Mouse (Mus musculus) forebrain, embryonic 15.5 days (tissue): ENCODE measurements around the gene Wfdc10. TPM values are rescaled to one million over a fixed set of nuclear protein-coding genes. Genes with fewer than 3 reads are reported as not detected.
A peak's percentile ranks its signal among the peaks of the same experiment; 100 is the strongest.

Experiments used
- ATAC-seq: fragments of 200-750 bp; cut with Nextera tagmentation; replicated peaks from 2 replicates; pipeline ENCODE4 v1.8.0; 2017; ENCODE audit warnings: mild to moderate bottlenecking, moderate TSS enrichment, moderate library complexity
- H3K27ac ChIP-seq: fragments of 300-500 bp; sonication (generic); replicated peaks from 2 replicates; pipeline ENCODE4 v1.5.1; 2015; ENCODE audit warnings: mild to moderate bottlenecking, inconsistent platforms
- H3K27me3 ChIP-seq: fragments of 300-500 bp; sonication (generic); 2 replicates; pipeline ENCODE4 v1.6.1; 2015; ENCODE audit warnings: inconsistent platforms
- H3K36me3 ChIP-seq: fragments of 300-500 bp; sonication (generic); 2 replicates; pipeline ENCODE4 v1.6.1; 2015; ENCODE audit warnings: mild to moderate bottlenecking, inconsistent platforms
- H3K4me1 ChIP-seq: fragments of 300-500 bp; sonication (generic); 2 replicates; pipeline ENCODE4 v1.6.1; 2015; ENCODE audit warnings: inconsistent platforms
- H3K4me2 ChIP-seq: fragments of 300-500 bp; sonication (generic); replicated peaks from 2 replicates; pipeline ENCODE4 v1.6.1; 2015; ENCODE audit warnings: mild to moderate bottlenecking, inconsistent platforms
- H3K4me3 ChIP-seq: fragments of 300-500 bp; sonication (generic); 2 replicates; pipeline ENCODE4 v1.5.1; 2015; ENCODE audit warnings: mild to moderate bottlenecking, inconsistent platforms
- H3K9ac ChIP-seq: fragments of 300-500 bp; sonication (generic); replicated peaks from 2 replicates; pipeline ENCODE4 v1.6.1; 2015; ENCODE audit warnings: mild to moderate bottlenecking, inconsistent platforms
- H3K9me3 ChIP-seq: fragments of 300-500 bp; sonication (generic); 2 replicates; pipeline ENCODE4 v1.6.1; 2016; ENCODE audit warnings: inconsistent platforms
- WGBS: fragments of 180-500 bp; shearing (Covaris S2); methylation state at CpG from one replicate; pipeline ENCODE4 v1.1.7; 2015; ENCODE audit warnings: mixed read lengths; 5-methylcytosine and 5-hydroxymethylcytosine counted together
- polyA plus RNA-seq: library from polyadenylated mRNA; unstranded; fragments of >200 nt; fragmentation: Nextera tagmentation; extraction: Ambion mirVana; gene quantifications from 2 replicates; pipeline ENCODE4 v1.2.1, GENCODE M21; 2015

Gene Wfdc10
- polyA plus RNA-seq, 1 experiment from 2014 or later: not detected

DNA sequence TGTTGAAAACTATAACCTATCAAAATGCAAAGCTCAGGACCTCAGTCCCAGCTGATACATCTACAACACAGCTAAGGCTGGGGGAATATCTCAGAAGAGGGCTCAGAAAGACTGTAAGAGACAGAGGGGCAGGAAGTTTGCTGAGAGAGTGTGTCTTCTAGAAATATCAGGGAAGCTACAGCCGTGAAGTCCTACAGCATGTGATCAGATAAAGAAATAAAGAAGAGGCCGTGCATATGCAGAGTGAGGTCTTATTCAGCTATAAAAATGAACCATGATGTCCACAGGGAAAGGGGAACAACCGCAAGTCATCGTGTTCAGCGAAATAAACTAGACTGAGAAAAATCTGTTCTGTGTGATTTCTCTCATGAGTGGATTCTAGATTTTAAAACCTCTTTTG lies 14.4 kb downstream of the Wfdc10 start:
- Histone ChIP-seq H3K9ac (no peak overlapping the region), H3K4me3 (no peak overlapping the region), H3K9me3 (no peaks in the 10 kb centered on the region), H3K27ac (no peak overlapping the region), H3K4me2 (no peak overlapping the region), H3K4me1 (no peaks in the 10 kb centered on the region), H3K36me3 (no peaks in the 10 kb centered on the region), H3K27me3 (no peaks in the 10 kb centered on the region)
- ATAC-seq: no peak
- 81% methylated on average over 5 of the region's 5 CpGs for WGBS

DNA sequence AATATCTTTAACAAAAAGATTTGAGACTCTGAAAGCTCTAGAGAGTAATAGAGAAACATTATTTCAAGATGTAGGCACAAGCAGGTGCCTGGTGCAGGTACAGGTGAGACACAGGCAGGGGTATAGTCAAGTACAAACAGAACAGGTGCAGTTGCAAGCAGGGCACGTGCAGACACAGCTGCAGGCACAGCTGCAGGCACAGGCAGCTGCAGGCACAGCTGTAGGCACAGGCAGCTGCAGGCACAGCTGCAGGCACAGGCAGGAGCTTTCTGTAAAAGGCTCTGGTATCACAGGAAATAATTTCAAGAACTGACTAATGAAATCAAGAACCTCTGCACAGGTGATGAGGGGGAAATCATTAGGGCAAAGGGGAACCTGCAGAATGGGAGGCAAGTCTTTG lies 15.1 kb downstream of the Wfdc10 start:
- Histone ChIP-seq H3K9me3 (no peaks in the 10 kb centered on the region), H3K4me3 (no peak overlapping the region), H3K9ac (no peak overlapping the region), H3K36me3 (no peaks in the 10 kb centered on the region), H3K4me1 (no peaks in the 10 kb centered on the region), H3K27ac (no peak overlapping the region), H3K27me3 (no peaks in the 10 kb centered on the region), H3K4me2 (no peak overlapping the region)
- WGBS: 22% methylated on average over 1 of the region's 1 CpGs
- ATAC-seq: no peak

DNA sequence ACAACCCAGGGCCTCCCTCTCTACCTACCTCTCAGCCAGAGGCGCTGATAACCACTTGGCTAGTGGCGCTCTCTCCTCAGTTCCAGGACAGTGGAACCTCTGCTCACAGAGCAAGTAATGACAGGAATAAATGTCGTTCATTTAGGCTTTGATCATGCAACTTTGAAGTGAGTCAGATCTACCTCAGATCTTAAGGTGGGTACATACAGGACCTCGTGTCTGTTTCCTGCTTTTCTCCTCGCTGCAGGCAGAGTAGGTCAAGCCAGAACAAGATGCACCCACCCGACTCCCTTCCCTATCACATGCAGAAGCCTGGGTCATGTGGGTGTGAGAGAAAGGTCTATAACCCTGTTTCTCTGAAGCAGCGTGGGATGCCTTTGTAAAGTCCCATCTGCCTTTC lies 18.1 kb downstream of the Wfdc10 start, which contains the start of gene Wfdc11:
Gene Wfdc11 (minus strand): TSS at position 101 of the 400 bp plus-strand sequence.
- ATAC-seq: no peak
- Histone ChIP-seq H3K36me3 (no peaks in the 10 kb centered on the region), H3K9ac (no peak within 1 kb of the TSS), H3K4me3 (no peak within 1 kb of the TSS), H3K9me3 (no peaks in the 10 kb centered on the region), H3K4me1 (peaks cover 4% of the 10 kb centered on the region; the same call in 1 of the 2 replicates), H3K27me3 (no peaks in the 10 kb centered on the region), H3K4me2 (no peak within 1 kb of the TSS), H3K27ac (no peak within 1 kb of the TSS)
- 81% methylated on average over 7 of the region's 7 CpGs for WGBS

DNA sequence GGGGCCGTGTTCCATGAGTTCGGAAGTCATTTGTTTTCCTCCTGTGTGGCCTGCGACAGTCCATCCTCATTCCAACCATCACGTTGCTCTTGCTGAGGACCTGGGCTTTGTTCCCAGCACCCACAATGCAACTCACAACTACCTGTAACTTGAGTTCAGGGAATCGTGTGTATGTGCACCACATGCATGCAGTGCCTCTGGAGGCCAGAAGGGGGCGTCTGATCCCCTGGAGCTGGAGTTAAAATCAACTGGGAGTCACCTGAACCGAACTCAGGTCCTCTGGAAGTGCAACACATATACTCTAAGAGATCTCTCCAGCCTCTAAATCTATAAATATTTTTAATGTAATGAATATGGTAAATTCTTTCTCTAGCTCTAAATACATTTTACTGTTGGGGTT lies 20.3 kb downstream of the Wfdc10 start:
- no peak overlapping the region for H3K4me3 ChIP-seq
- WGBS: 80% methylated on average over 7 of the region's 7 CpGs

DNA sequence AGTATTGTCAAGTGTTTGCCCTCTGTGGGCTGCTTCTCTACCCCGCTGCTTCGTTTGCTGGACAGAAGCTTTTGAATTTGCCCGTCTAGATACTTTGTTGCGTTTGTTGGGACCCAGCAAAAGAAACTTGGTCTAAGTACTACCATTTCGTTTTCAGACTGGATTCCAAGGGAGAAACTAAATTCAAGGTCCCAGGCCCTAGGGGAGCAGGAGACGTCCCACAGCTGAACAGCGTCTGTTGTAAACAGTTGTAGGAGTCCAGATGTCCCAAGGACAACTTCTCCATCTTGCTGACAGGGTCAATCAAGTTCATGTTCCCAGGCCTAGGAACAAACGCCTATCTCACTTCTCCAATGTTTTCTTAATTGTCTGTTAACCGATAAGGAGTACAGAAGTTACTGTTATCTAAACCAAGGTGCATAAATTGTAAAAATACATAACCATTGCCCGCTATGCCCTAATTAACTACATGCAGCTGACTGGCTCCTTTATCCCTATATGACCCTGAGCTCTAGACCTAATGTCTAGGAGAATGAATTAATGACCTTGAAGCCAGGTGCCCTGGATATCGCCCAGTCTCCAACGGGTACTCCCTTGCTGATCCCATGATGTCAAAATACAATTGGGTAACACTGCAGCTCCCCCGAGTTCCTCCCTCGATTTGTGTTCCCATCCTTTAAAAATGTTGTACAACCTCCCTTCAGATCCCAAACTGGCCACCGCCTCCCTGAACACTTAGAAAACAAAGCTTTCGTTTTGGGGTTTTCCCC lies 21.3 kb downstream of the Wfdc10 start:
- no peak overlapping the region for H3K4me2 ChIP-seq
- H3K36me3 ChIP-seq: no peaks in the 10 kb centered on the region
- no peak overlapping the region for H3K27ac ChIP-seq
- H3K4me1 ChIP-seq: peaks cover 7% of the 10 kb centered on the region; the same call in 1 of the 2 replicates
- no peak overlapping the region for H3K9ac ChIP-seq
- WGBS: 87% methylated on average over 16 of the region's 16 CpGs
- H3K4me3 ChIP-seq: no peak overlapping the region
- H3K27me3 ChIP-seq: no peaks in the 10 kb centered on the region
- no peaks in the 10 kb centered on the region for H3K9me3 ChIP-seq
- no peak for ATAC-seq

More for the DNA sequence above, 20.3 kb downstream of the Wfdc10 start:
- Histone ChIP-seq H3K4me2 (no peak overlapping the region), H3K9ac (no peak overlapping the region), H3K27me3 (no peaks in the 10 kb centered on the region), H3K27ac (no peak overlapping the region), H3K9me3 (no peaks in the 10 kb centered on the region), H3K4me1 (peaks cover 7% of the 10 kb centered on the region; the same call in 1 of the 2 replicates), H3K36me3 (no peaks in the 10 kb centered on the region)
- ATAC-seq: no peak

DNA sequence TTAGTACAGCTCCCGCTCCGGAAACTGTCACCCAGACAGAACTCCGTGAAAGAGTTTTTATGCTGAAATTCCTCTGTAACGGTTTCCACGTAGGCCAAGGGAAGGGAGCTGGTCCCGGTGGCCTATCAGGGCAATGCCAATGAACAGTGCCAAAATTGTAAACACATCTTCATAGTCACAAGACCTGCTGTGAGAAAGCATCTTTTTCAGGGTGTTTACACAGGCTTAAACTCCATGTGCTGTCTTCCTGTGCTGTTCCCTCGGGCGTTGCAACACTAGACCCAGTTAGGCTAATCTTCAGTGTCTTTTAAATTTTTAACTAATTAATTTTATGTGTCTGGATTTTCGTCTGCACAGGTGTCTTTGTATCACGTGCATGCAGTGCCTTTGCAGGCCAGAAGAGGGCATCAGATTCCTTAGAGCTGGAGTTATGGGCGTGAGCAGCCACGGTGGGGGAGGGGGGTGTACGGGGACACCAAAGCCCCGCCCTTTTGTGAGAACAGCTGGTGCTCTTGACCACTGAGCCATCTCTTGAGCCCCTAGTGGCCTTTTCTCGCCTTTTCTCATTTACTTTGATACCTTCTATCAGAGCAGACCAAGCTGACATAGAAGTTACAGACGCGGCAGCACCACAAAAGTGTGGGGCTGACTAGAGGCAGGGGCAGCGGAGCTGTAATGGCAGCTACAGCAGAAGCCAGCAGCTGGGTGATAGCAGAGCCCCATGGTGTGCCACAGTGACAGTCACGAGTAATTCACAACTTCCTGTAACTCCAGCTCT lies 23.2 kb downstream of the Wfdc10 start:
- ATAC-seq: peak; percentile 64; the same call in 1 of the 2 replicates
- Histone ChIP-seq H3K9me3 (no peaks in the 10 kb centered on the region), H3K4me1 (peaks cover 7% of the 10 kb centered on the region; the same call in 1 of the 2 replicates), H3K27me3 (no peaks in the 10 kb centered on the region), H3K36me3 (no peaks in the 10 kb centered on the region), H3K4me3 (peak overlapping the region; percentile 32), H3K27ac (no peak overlapping the region), H3K9ac (no peak overlapping the region), H3K4me2 (peak overlapping the region; percentile 43)
- 24% methylated on average over 19 of the region's 19 CpGs for WGBS

DNA sequence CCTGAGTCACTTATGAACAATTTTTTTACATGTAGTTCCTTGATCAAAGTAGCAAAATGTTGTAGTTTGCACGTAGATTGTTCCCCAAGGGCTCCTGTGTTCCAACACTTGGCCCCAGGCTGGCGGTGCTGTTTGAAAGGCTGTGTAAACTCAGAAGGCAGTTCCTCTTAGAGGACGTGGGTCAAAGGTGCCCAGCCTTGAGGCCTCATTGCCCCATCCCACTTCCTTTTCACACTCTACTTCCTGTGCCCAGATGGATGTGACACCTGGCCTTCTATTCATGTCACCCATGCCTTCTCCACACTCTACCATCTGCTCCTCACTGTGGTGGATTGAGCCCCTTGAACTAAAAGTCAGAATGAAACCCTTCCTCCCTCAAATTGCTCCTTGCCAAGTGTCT lies 24.1 kb downstream of the Wfdc10 start:
- Histone ChIP-seq H3K36me3 (no peaks in the 10 kb centered on the region), H3K27ac (no peak overlapping the region), H3K9ac (no peak overlapping the region), H3K4me2 (no peak overlapping the region), H3K27me3 (no peaks in the 10 kb centered on the region), H3K9me3 (no peaks in the 10 kb centered on the region), H3K4me1 (peaks cover 7% of the 10 kb centered on the region; the same call in 1 of the 2 replicates), H3K4me3 (no peak overlapping the region)
- 71% methylated on average over 3 of the region's 3 CpGs for WGBS
- ATAC-seq: no peak

DNA sequence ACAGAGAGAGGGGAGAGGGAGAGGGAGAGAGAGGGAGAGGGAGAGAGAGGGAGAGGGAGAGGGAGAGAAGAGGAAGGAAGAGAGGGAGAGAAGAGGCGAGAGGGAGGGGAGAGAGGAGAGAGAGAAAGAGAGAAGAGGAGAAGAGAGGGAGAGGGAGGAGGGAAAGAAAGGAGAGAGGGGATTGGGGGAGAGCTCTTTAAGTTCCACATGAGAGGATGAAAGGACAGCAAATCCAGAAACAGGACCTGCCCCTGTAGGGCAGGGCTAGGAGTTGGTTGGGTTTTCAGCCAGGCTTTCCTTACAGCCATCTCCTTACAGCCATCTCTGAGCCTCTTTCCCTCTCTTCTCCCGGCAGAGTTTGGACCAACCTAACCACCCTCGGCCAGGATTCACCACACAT lies 29.0 kb downstream of the Wfdc10 start, which contains the start of gene Wfdc13:
Gene Wfdc13 (plus strand): TSS at position 301 of the 400 bp plus-strand sequence.
- Histone ChIP-seq H3K4me3 (no peak within 1 kb of the TSS), H3K27me3 (no peaks in the 10 kb centered on the region), H3K27ac (no peak within 1 kb of the TSS), H3K9ac (no peak within 1 kb of the TSS), H3K9me3 (no peaks in the 10 kb centered on the region), H3K4me2 (no peak within 1 kb of the TSS), H3K4me1 (no peaks in the 10 kb centered on the region), H3K36me3 (no peaks in the 10 kb centered on the region)
- 67% methylated on average over 3 of the region's 3 CpGs for WGBS
- no peak for ATAC-seq

DNA sequence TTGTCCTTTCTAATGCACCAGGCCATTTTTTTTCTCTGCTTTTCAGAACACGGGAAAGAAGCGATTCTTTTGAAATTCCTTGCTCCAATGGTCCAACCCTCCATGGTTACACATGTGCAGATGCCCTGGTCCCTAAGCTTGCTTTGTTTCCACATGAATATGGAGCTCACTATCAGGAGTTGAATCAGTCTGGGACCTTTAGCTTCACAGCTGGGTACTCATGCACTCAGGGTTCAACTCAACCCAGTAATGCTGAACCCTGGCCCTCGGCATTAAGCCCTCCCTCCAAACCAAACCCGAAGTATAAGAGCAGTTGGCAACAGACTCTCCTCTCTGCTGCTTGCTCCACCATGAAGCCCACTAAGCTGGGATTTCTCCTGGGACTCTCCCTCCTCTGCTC lies 42.4 kb downstream of the Wfdc10 start, which contains the start of gene Spint4:
Gene Spint4 (plus strand): TSS at position 301 of the 400 bp plus-strand sequence.
- Histone ChIP-seq H3K4me1 (no peaks in the 10 kb centered on the region), H3K9me3 (no peaks in the 10 kb centered on the region), H3K36me3 (no peaks in the 10 kb centered on the region), H3K27me3 (no peaks in the 10 kb centered on the region), H3K4me2 (no peak within 1 kb of the TSS), H3K4me3 (no peak within 1 kb of the TSS), H3K9ac (no peak within 1 kb of the TSS), H3K27ac (no peak within 1 kb of the TSS)
- ATAC-seq: no peak
- 76% methylated on average over 4 of the region's 4 CpGs for WGBS

DNA sequence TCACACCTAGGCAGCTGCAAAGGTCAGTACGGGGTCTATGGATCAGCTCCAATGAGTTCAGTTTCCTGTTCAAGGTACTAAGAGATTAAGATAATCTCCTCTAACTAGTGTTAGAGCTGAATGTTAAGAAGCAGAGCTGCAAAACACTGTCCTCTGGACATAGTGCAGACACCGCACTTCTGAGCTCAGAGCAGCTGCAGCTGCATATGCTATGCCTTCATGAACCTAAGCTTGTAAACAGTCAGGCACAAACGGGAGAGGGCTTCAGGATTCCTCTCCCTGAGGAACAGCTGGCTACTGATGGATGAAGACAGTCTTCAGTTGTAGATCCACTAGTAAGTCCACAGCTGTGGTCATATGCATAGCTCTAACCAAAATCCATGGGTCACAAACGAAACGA lies 45.1 kb downstream of the Wfdc10 start:
- Histone ChIP-seq H3K36me3 (no peaks in the 10 kb centered on the region), H3K9me3 (no peaks in the 10 kb centered on the region), H3K4me3 (no peak overlapping the region), H3K9ac (no peak overlapping the region), H3K4me1 (no peaks in the 10 kb centered on the region), H3K27ac (no peak overlapping the region), H3K4me2 (no peak overlapping the region), H3K27me3 (no peaks in the 10 kb centered on the region)
- no peak for ATAC-seq
- 83% methylated on average over 5 of the region's 5 CpGs for WGBS

DNA sequence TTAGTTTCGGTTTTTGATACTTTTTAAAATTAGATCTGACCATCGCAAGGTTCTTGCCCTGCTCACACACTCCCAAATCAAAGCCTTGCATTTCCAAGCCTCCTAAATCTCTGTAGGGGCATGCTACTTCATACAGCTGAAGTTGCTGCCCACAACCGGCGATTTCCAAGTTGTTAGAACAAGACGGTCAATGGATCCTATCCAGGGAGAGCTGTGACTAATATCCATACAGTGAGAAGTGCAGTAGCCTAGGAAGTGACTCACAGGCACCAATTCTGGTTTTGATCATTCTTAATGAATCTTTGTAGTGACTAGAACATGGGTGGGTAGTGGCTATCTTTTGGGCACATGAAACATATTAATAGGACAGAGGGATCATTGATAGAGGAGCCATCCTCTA lies 45.9 kb downstream of the Wfdc10 start:
- 93% methylated on average over 5 of the region's 5 CpGs for WGBS
- Histone ChIP-seq H3K9me3 (no peaks in the 10 kb centered on the region), H3K27ac (no peak overlapping the region), H3K27me3 (no peaks in the 10 kb centered on the region), H3K4me2 (no peak overlapping the region), H3K4me1 (no peaks in the 10 kb centered on the region), H3K9ac (no peak overlapping the region), H3K4me3 (no peak overlapping the region), H3K36me3 (no peaks in the 10 kb centered on the region)
- no peak for ATAC-seq

DNA sequence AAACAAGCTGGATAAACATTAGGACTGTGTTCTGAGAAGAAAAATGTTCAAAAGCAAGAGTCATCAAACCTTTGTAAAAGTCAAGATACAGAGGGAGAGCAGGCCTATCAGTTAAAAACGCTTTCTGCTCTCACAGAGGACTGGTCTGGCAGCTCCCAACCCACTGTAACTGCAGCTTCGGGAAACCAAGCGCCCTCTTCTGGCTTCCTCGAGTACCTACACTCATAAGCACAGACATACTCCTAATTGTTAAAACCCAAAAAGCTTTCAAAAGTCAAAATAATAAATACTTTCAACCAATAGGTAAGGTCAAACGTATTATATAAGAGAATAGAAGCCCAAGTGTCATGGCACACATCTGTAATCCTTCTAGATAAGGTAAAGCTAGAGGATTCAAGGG lies 48.4 kb downstream of the Wfdc10 start:
- no peak overlapping the region for H3K27ac ChIP-seq
- H3K36me3 ChIP-seq: no peaks in the 10 kb centered on the region
- H3K4me3 ChIP-seq: no peak overlapping the region
- WGBS: 79% methylated on average over 5 of the region's 5 CpGs
- no peak for ATAC-seq
- no peak overlapping the region for H3K9ac ChIP-seq
- no peaks in the 10 kb centered on the region for H3K9me3 ChIP-seq
- H3K27me3 ChIP-seq: no peaks in the 10 kb centered on the region
- no peaks in the 10 kb centered on the region for H3K4me1 ChIP-seq
- H3K4me2 ChIP-seq: no peak overlapping the region
